Mouse (Mus musculus) megakaryocyte progenitor cell, adult 5-6 weeks (primary cell): Measurements from ENCODE around the gene Bbs7. TPM values are rescaled to one million over a fixed set of nuclear protein-coding genes. Genes with fewer than 3 reads are reported as not detected.
"Not testable (repeated sequence)": the region's sequence is repeated elsewhere in the genome, so short reads cannot be mapped to it uniquely, and the experiment has no call there.

ENCODE experiments used
- ATAC-seq: replicated peaks from 2 replicates; pipeline ENCODE4 v1.8.0; 2016; ENCODE audit warnings: mild to moderate bottlenecking, moderate TSS enrichment, inconsistent platforms; ENCODE audit not compliant: poor library complexity
- total RNA-seq, 2 experiments: library from RNA; stranded (forward) in 1 of 2; stranded (reverse) in 1 of 2; fragments of 157-497, 149-512 nt in 1 of 2; fragments of 200-1000 nt in 1 of 2; gene quantifications; 2 replicates each; pipeline versions ENCODE4 v1.2.3 to v1.2.4; 2015 to 2017

The Bbs7 gene
- total RNA-seq (2015): 2.1 and 3.0 TPM in 2 replicates
- total RNA-seq (2017): 3.0 and 9.4 TPM in 2 replicates

- ATAC-seq: peak; percentile 99
Observed at GRCm38 (mm10) chr3:36613202-36613907, at the start of gene Bbs7. Gene Bbs7 (minus strand): TSS chr3:36613477.

DNA sequence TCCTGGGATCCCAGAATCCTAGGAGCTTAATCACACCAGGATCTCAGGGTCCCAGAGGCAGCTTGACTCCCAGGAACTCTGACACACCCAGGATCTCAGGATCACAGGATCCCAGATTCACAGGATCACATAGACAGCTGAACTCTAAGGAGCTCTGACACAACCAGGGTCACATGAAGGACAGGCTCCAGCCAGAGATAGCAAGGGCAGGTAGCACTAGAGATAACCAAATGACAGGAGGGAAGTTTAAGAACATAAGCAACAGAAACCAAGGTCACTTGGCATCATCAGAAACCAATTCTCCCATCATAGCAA is 31.9 kb upstream of the Bbs7 start:
- not testable (repeated sequence) for ATAC-seq

GRCm38 (mm10) chr3:36644554-36645244 is 31.4 kb upstream of the Bbs7 start:
- no peak for ATAC-seq

GRCm38 (mm10) chr3:36643354-36643753 is 30.1 kb upstream of the Bbs7 start:
- no peak for ATAC-seq

DNA sequence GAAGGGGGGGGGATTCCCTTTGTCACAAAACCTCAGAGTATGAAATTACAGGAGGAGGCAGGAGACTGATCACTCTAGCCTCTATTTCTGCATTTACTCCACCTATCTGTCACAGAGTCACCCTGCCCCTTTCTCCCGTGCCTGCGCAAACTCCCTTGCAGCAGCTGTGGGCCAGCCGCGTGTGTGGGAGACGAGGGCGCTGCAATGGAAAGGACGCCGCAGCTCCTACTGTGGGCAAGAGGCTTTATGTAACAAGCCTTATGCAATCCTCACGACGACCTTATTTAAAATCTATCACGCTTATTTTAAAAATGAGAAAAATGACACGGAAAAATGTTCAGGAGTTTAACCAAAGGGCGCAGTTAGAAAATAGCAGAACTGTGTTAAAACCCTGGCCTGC is 29.5 kb upstream of the Bbs7 start:
- no peak for ATAC-seq

DNA sequence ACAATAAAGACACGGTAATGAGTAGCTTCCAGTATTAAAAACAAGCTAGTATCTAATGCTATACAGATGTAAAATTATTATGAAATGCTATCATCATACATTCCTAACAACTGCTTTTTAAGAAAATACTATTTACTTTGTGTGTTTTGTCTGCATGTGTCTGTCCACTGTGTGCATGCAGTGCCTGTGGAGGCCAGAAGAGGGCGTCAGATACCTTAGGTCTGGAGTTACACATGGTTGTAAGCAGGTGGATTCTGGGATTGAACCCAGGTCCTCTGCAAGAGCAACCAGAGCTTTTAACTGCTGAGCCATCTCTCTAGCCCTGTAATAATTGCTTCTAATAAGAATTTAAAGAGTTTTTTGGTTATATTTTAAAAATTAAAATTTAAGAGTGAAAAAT is 27.5 kb upstream of the Bbs7 start:
- ATAC-seq: no peak

GRCm38 (mm10) chr3:36635449-36635848 is 22.2 kb upstream of the Bbs7 start:
- ATAC-seq: peak; percentile 64

DNA sequence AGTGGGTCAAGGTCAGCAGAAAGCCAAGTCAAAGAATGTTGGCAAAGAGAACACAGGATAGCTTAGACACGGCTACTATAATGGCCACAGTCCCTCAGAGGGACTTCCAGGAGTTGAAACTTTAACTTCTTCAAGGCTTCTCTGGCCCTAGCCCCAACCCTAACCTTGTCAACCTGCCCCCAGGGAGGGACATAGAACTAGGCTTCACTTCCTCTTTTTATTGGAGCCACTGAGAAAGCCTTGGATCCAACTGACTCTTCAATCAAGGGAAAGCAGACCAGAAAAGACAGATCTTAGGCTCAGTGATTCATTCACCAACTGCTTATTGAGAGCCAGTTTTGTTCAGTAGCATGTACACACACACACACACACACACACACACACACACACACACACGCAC is 13.5 kb upstream of the Bbs7 start:
- peak; percentile 70 for ATAC-seq

GRCm38 (mm10) chr3:36618181-36618580 is 4.9 kb upstream of the Bbs7 start:
- ATAC-seq: no peak

- ATAC-seq: no peak
Observed at GRCm38 (mm10) chr3:36613908-36614255, 605 bp upstream of the Bbs7 start.

DNA sequence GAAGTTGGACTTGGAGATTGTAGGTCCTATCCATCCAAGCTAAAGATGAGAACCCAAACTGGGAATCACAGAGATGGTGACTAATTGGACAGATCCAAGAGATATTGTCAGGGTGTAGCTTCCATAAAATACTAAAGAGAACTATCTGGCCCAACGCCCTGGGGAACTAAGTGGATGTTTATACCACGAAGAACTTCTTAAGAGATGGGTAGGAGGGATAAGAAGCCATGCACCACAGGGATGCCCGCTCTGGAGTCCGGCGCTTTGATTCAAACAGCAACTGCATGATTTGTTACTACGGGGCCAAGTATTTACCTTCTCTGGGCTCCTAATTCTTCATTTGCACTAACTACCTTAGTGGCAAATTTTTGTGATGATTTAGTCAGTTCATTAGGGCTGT is 590 bp downstream of the Bbs7 start:
- no peak for ATAC-seq

DNA sequence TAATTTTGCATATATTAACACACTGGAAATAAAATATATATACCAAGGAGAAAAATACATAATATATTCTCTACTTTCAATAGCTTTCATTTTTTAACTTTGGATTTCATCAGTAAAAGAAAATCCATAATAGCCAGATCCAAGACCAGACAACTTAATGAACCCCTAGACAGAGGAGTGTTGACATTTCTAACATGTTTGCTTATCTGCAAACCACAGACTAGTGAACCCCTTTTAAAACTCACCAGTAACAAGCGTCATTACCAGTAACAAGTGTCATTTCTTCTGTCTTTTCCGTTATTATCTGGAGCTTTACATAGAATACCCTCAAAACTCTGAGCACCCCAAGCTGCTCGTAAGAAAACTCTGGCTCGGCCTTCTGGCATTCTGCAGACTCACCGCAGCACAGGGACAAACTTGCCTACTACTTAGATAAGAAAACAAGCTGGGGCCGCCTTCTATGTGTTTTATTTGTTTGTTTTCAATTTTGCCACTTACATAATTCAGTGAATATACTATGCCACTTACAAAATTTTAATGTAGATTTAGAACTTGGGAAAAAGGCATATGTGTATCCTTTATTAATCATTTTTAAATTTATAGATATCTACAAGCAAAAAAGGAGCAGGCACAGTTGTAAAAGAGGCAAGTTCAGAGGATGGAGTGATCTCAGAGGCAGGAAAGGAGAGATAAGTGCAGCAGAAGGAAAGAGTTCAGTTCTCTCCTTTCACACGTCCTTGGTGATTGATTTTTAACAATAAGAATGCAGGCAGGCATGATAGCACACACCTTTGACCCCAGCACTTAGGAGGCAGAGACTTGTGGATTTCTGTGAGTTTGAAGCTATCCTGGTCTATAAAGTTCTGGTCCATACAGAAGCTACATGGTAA is 7.1 kb downstream of the Bbs7 start:
- peak; percentile 66 for ATAC-seq

- not testable (repeated sequence) for ATAC-seq
Observed at GRCm38 (mm10) chr3:36599773-36600172, 13.5 kb downstream of the Bbs7 start.

DNA sequence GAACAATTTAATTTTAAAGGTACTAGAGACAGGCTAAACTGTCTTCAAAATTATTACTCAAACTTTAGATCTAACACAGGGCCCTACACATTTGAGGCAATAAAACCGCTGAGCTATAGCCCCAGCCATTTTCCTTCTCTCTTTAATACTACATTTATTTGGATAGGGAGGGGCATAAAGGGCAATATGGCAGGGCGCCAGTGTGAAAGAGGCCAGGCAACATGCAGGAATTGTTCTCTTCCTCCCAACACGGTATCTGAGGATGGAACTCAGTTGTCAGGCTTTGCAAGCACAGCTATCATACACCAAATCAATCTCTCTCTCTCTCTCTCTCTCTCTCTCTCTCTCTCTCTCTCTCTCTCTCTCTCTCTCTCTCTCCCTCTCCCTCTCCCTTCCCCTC is 14.5 kb downstream of the Bbs7 start:
- ATAC-seq: no peak

GRCm38 (mm10) chr3:36571827-36572378 is 41.4 kb downstream of the Bbs7 start, which contains the start of gene Ccna2:
Gene Ccna2 (minus strand): TSS chr3:36572150.
- ATAC-seq: peak; percentile 91

GRCm38 (mm10) chr3:36571361-36571826 is 41.9 kb downstream of the Bbs7 start:
- peak; percentile 5 for ATAC-seq

GRCm38 (mm10) chr3:36569836-36570235 is 43.4 kb downstream of the Bbs7 start:
- peak; percentile 47 for ATAC-seq

DNA sequence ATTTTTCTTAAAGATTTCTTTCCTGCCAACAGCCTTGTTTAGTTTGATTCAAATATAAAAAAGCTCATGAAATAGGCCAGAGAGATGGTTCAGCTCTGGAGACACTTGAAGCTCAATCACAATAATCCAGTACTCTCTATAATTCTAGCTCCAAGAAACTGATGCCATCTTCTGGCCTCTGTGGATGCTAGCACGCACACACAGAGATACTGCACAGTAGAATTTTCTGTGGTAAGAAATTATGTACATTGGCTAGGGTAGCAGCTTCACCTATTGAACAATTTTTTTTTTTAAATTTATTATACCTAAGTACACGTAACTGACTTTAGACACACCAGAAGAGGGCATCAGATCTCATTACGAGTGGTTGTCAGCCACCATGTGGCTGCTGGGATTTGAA is 49.6 kb downstream of the Bbs7 start:
- ATAC-seq: no peak

DNA sequence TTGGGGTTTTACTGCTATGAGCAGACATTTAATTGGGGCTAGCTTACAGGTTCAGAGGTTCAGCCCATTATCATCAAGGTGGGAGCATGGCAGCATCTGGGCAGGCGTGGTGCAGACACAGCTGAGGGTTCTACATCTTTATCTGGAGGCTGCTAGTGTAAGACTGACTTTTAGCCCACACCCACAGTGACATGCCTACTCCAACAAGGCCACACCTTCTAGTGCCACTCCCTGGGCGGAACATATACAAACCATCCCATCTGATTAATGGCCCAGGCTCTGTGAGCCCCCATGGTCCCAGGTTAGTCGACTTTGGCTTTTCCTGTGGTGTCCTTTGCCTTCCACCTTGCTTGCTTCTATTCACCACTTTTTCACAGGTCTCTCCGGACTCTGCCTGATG is 53.7 kb downstream of the Bbs7 start:
- peak; percentile 60; the same call in 1 of the 2 replicates for ATAC-seq

DNA sequence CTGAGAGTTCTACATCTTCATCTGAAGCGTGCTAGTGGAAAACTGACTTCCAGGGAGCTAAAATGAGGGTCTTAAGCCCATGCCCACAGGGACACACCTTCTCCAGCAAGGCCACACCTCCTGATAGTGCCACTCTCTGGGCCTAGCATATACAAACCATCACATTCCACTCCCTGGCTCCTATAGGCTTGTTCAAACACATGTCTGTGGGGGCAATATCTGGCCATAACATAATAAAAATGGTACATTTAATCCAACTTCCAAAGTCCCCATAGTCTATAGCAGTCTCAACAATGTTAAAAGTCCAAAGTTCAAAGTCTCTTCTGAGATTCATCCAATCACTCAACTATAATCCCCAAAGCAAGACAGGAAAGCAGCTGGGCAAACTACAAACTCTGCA is 55.7 kb downstream of the Bbs7 start:
- no peak for ATAC-seq

DNA sequence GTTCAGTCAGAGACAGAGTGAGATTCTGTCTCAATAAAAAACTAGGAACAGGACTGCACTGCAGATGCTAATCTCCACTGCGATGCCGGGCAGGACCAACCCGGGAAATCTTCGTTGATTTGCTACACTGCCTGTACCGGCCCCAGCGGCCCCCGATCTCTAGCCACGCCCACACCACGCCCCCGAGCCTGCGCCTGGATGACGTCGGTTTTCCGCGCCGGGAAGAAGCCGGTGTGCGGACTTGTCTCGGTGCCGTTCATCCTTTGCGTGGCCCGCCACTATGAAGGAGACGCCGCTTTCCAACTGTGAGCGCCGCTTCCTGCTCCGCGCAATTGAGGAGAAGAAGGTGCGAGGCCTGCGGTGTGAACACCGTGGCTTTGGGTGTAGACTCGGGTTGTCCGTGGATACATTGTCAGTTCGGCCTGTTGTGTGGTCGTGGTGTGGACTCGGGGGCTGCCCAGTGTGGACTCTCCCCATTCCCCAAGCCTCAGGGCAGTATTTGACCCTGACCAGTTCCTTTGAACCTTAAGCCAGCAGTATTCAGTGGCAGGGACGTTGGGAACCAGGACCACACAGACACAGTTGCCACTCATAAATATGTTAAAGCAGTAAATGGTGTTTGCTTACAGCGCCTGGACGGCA is 60.8 kb downstream of the Bbs7 start, which contains the start of gene Exosc9:
Gene Exosc9 (plus strand): TSS at position 201 of the 642 bp plus-strand sequence.
- peak; percentile 99 for ATAC-seq
